Mouse (Mus musculus) gastrocnemius, adult 2 months (tissue): ENCODE data around the gene Serpina3i. TPM values are rescaled to one million over a fixed set of nuclear protein-coding genes. Genes with fewer than 3 reads are reported as not detected.

Source experiments
- DNase-seq: peaks from one replicate; pipeline ENCODE4 v3.0.0; 2022
- H3K27ac ChIP-seq: fragments of 200-600 bp; 2 replicates; pipeline ENCODE4 v1.8.1; 2022; ENCODE audit warnings: mild to moderate bottlenecking
- H3K4me3 ChIP-seq: fragments of 200-600 bp; 2 replicates; pipeline ENCODE4 v1.8.1; 2022; ENCODE audit warnings: mild to moderate bottlenecking, moderate library complexity
- CTCF ChIP-seq: fragments of 200-600 bp; IDR thresholded peaks from 2 replicates; pipeline ENCODE4 v1.8.1; 2022; ENCODE audit warnings: antibody characterized with exemption, mild to moderate bottlenecking, moderate library complexity
- intact Hi-C: fragments of 180-260 bp; cut with DNase I; formaldehyde crosslinking; loops from one replicate; pipeline ENCODE4 v1.15.1; 2025
- total RNA-seq, 2 experiments: library from RNA; stranded (reverse); gene quantifications; 2 replicates each; pipeline ENCODE4 v1.2.3; 2021

The Serpina3i gene
- total RNA-seq, 2 experiments from 2014 or later = not detected

- H3K4me3 ChIP-seq = no peak overlapping the region
- DNase-seq = no peak
- TF ChIP-seq CTCF = no peak
- no peak overlapping the region for H3K27ac ChIP-seq
- intact Hi-C loops = no loop called here
Measured at GRCm38 (mm10) chr12:104247553-104248002, 15.3 kb upstream of the Serpina3i start.

DNA sequence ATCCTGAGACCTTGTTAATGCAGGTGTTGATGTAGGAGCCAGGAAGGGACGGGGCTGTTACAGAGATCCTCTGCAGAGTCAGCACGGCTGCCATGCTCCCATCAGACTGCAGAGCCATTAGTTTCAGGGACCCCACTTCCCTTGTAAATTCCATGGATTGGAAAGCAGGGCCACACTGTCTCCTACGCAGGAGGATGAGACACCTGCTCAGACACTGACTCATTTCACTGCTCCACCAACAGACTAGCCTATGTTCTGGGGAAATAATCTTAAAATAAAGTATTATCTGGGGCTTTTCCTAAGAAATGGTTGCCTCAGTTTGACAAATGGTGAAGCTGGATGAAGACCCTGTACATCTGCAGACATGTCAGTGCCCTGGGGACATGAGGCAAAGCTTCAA, 14.7 kb upstream of the Serpina3i start:
- DNase-seq = no peak
- TF ChIP-seq CTCF = no peak
- no peak overlapping the region for H3K4me3 ChIP-seq
- H3K27ac ChIP-seq = no peak overlapping the region
- intact Hi-C loops = no loop called here

DNA sequence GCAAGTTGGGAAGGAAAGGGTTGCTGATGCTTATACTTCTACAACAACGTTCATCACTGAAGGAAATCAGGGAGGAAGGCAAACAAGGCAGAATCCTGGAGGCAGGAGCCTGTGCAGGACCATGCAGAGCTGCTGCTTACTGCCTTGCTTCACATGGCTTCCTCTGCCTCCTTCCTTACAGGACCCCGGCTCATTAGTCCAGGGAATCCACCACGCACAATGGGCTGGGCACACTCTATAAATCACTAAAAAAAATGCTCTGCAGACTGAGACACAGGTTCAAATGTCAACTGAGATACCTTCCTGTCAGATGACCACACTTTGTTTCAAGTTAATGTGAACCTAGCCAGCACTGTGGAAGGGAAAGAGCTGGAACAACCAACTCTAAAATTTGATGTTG, 1.9 kb upstream of the Serpina3i start:
- no peak for DNase-seq
- H3K4me3 ChIP-seq = no peak overlapping the region
- intact Hi-C loops = no loop called here
- no peak overlapping the region for H3K27ac ChIP-seq
- no peak for TF ChIP-seq CTCF

GRCm38 (mm10) chr12:104266374-104266773, 3.5 kb downstream of the Serpina3i start:
- intact Hi-C loops = no loop called here
- no peak for DNase-seq
- Histone ChIP-seq H3K4me3 (no peak overlapping the region), H3K27ac (no peak overlapping the region)
- TF ChIP-seq CTCF = no peak

DNA sequence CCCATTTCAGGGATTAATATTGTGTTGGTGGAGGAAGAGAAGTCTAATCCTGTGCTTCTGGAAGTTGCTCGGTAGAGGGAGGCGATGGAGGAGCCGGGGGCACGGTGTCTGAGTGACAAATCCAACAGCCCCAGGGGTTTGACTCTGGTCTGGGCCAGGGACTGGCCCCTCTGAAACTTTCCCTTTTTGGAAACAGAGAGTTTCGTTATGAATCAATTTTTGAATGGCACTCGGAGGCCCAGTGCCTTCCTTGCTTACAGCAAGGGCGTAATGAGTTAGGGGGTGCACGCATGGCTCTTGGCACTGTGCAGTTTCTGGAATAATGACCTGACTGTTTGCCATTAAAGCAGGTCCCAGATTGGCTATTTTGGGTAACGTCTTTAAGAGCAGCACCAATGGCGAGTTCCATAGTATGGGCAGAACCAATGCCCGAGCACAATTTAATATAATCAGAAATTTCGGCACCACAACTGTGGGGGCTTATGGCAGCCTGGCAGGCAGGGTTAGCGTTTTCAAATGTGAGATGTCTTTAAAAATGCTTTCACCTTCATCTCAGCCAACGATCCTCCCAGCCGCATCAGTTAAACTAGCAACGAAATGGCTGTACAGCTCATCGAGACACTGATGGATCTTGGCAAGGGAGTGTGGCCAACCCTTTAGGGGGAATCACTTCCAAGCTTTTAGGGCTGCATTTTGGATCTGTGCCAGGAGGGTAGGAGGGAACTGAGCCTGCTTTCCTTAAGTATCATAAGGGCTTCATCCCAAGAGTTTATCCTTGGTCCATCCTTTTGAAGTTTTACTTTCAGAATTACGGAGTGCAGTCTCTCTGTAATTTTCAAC, 15.5 kb downstream of the Serpina3i start:
- DNase-seq = no peak
- H3K4me3 ChIP-seq = no peak overlapping the region
- TF ChIP-seq CTCF = no peak
- no peak overlapping the region for H3K27ac ChIP-seq
- intact Hi-C loops = no loop called here

DNA sequence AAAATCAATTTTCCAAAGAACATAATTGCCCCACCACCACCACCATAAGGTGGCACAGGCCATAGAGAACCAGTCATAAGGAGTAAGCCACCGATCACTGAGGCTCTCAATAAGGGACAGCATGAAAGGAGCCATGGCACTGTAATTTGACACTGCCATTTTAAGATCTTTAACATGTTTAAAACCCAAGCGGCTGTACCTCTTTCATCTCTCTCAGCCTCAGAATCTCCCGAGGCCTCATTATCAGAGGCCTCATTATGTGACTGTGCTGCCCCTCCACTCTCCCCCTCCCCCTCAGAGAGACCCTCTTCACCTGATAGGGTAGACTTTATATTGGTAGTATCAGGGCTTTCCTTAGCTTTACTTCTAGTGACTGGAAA, 16.1 kb downstream of the Serpina3i start:
- Histone ChIP-seq H3K27ac (no peak overlapping the region), H3K4me3 (no peak overlapping the region)
- intact Hi-C loops = no loop called here
- TF ChIP-seq CTCF = no peak
- no peak for DNase-seq

GRCm38 (mm10) chr12:104283380-104283779, 20.5 kb downstream of the Serpina3i start:
- no peak overlapping the region for H3K27ac ChIP-seq
- DNase-seq = no peak
- no peak for TF ChIP-seq CTCF
- no peak overlapping the region for H3K4me3 ChIP-seq
- intact Hi-C loops = no loop called here

DNA sequence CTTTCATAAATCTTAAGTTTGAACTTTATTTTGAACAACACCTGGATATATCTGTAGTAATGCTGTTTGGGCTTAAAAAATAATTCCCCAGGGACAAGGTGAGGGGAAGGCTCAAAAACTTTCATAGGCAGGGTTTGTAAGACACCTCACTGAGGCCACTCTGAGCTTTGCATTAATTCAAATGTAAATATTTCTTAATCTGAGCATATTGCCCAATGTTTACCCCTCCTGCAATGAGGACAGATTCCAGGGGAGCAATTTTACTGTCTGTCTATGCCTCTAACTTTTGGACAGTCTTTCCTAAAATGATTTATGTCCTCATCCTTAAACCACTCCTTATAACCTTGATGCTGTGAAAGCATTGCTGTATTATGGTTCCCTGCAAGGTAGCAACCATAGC, 25.4 kb downstream of the Serpina3i start:
- no peak overlapping the region for H3K4me3 ChIP-seq
- intact Hi-C loops = no loop called here
- TF ChIP-seq CTCF = no peak
- DNase-seq = no peak
- H3K27ac ChIP-seq = no peak overlapping the region

DNA sequence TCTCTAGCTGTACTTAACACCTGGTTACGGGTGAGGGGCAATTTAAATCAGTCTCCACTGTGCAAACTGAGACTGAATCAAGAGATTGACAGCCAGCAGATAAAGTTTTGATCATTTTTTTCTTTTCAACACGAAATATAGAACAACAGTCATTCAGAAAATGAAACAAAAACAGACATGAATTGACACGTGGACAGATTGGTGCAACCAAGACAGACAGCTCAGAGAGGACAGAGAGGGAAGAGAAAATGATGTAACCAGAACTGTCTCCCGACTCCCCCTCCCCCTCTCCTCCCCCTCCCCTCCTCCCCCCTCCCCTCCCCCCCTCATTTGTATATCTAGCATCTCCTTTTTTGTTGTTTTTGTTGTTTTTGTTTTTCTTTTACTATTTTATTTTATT, 26.9 kb downstream of the Serpina3i start:
- DNase-seq = no peak
- no peak for TF ChIP-seq CTCF
- intact Hi-C loops = no loop called here
- no peak overlapping the region for H3K4me3 ChIP-seq
- H3K27ac ChIP-seq = no peak overlapping the region

DNA sequence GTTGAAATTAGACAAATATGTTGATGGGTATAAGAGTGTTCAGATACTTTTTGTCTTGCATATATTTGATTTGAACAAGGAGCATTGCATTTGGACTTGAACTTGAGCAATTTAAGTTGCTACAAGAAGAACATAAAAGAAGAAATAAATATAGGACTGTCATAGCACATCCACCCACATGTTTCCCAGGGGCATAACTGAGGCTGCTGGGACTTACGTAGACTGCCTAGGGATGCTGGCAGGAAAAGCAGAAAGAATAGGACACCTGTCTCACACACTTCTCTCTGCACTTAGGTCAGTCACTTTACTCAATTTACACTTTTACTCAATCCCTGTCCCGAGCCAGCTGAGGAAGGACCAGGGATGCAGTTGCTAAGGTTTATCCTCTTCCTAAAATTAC, 31.0 kb downstream of the Serpina3i start:
- DNase-seq = no peak
- no peak for TF ChIP-seq CTCF
- intact Hi-C loops = no loop called here

DNA sequence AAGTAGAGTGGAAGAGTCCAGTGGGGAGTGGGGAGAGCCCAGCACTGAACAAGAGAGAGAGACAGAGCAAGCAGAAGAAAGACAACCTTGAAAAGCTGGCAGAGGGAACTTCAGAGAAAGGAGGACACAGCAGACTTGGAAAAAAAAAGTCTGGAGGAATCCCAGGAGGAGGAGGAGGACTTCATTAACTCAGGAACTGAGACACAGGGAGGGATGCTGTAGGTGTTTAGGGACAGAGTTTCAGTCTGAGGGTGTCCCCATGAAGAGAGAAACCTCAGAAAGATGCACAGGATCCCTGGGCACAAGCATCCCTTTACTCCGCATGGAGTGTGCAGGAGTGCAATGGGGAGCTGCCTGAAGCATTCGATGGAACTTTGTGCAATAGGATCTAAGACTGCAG, 35.1 kb downstream of the Serpina3i start:
- Histone ChIP-seq H3K4me3 (no peak overlapping the region), H3K27ac (no peak overlapping the region)
- no peak for DNase-seq
- intact Hi-C loops = no loop called here
- no peak for TF ChIP-seq CTCF

More for the DNA sequence above, 31.0 kb downstream of the Serpina3i start:
- Histone ChIP-seq H3K27ac (no peak overlapping the region), H3K4me3 (no peak overlapping the region)

GRCm38 (mm10) chr12:104305991-104306390, 43.1 kb downstream of the Serpina3i start:
- intact Hi-C loops = no loop called here
- no peak for DNase-seq
- Histone ChIP-seq H3K4me3 (no peak overlapping the region), H3K27ac (no peak overlapping the region)
- TF ChIP-seq CTCF = no peak

DNA sequence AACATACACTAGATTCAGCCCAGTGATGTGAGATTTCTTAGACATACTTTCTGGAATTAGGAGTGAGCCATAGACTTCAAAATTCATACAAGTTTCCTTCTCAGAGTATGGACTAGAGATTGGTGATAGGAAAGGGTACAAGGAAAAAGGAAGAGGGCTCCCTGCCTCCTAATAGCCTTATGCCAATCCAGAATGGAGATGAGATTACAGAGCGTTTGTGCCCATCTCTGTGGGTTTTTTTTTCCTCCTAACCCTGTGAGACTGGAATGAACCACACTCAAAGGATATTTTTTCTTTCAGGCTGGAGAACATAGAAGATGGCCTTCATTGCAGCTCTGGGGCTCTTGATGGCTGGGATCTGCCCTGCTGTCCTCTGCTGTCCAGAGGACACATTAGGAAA, 51.3 kb downstream of the Serpina3i start, which contains the start of gene Serpina3j:
Gene Serpina3j, plus strand, starts transcription at position 301 of the 400 bp plus-strand sequence.
- H3K4me3 ChIP-seq = no peak within 1 kb of the TSS
- H3K27ac ChIP-seq = no peak within 1 kb of the TSS
- no peak for TF ChIP-seq CTCF
- DNase-seq = no peak
- intact Hi-C loops = no loop called here

Other genes with a start within 250 kb of the Serpina3i start
- not detected for gene Serpina9, start 249.4 kb upstream of the Serpina3i start, total RNA-seq
- not detected for gene Serpina12, start 218.7 kb upstream of the Serpina3i start, total RNA-seq
- gene Serpina5, start 162.0 kb upstream of the Serpina3i start, total RNA-seq = not detected
- not detected for gene Serpina3a, start 150.4 kb upstream of the Serpina3i start, total RNA-seq
- not detected for gene Serpina3b, start 135.1 kb upstream of the Serpina3i start, total RNA-seq
- 1 to 10 TPM; 1.2 to 1.5 TPM for gene Serpina3c, start 109.3 kb upstream of the Serpina3i start, total RNA-seq
- not detected for gene Serpina3f, start 48.6 kb upstream of the Serpina3i start, total RNA-seq
- gene Serpina3g, start 26.9 kb upstream of the Serpina3i start, total RNA-seq = under 1 TPM in 1 of 2 experiments, not detected in 1; 0.28 TPM
- not detected for gene Serpina3j, start 51.4 kb downstream of the Serpina3i start, total RNA-seq
- gene Serpina3k, start 75.4 kb downstream of the Serpina3i start, total RNA-seq = under 1 TPM; 0.10 to 0.11 TPM
- gene Serpina3m, start 75.4 kb downstream of the Serpina3i start, total RNA-seq = not detected
- gene Serpina3n, start 143.6 kb downstream of the Serpina3i start, total RNA-seq = 1 to 10 TPM; 4.2 to 4.5 TPM
- under 1 TPM in 1 of 2 experiments, not detected in 1; 0.42 TPM for gene Gsc, start 210.2 kb downstream of the Serpina3i start, total RNA-seq